Mouse (Mus musculus) liver, postnatal 0 days (tissue): ENCODE measurements around the gene Itgb8.

Source experiments
- CTCF ChIP-seq: sonication (generic); IDR thresholded peaks from 2 replicates; pipeline ENCODE4 v1.5.1; 2016; ENCODE audit warnings: antibody characterized with exemption, low read depth
- EP300 ChIP-seq: IDR thresholded peaks from 2 replicates; pipeline ENCODE4 v1.6.1; 2016; ENCODE audit warnings: antibody characterized with exemption, low read depth, mild to moderate bottlenecking

DNA sequence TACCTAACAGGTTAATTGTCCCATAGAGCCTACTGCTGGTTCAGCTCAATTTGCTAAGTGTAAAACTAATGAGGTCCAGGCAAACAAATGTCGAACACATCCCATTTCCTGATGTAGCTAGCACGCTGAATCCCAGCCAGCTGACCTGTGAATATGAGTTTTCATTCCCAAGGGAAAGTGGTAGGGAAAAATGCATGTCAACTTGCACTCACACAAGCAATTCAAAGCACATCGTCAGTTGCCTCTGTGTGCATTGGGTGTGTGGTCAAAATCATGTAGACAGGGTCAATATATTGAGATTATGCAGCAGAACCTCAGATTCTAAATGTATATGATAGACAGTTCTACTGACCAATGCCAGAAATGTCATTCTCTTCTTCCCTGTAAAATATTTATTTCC, 69.5 kb downstream of the Itgb8 start:
- TF ChIP-seq CTCF = no peak
- TF ChIP-seq EP300 = no peak
